Mouse (Mus musculus): ENCODE data around the gene Fam149b.

GRCm38 (mm10) chr14:20389446-20390079, 41.6 kb downstream of the Fam149b start:
- no peak for TF ChIP-seq CTCF (conservative IDR thresholded peaks at IDR 0.05; ENCODE audit: low read length)
- no peak for TF ChIP-seq NANOG (IDR thresholded peaks at IDR 0.05; ENCODE audit: borderline replicate concordance, low read length)
- TF ChIP-seq POU5F1 (IDR thresholded peaks at IDR 0.05; ENCODE audit: borderline replicate concordance, low read length) = no peak

All from E14TG2a.4 (cell line).